Mouse (Mus musculus): Measurements from ENCODE around the gene Hsd17b3. TPM values are rescaled to one million over a fixed set of nuclear protein-coding genes. Genes with fewer than 3 reads are reported as not detected.

Hsd17b3 gene
- total RNA-seq, 2 experiments from 2014 or later: not detected

- peak; percentile 46 to 50 for DNase-seq
These were observed 68.1 kb downstream of the Hsd17b3 start for GRCm38 (mm10) chr13:64020902-64021311.

- no peak for DNase-seq
These were observed 70.4 kb downstream of the Hsd17b3 start for GRCm38 (mm10) chr13:64018586-64019141.

- peak; percentile 44 to 50 for DNase-seq
These were observed 73.0 kb downstream of the Hsd17b3 start for GRCm38 (mm10) chr13:64016048-64016447.

- no peak for DNase-seq
These were observed 77.9 kb downstream of the Hsd17b3 start for GRCm38 (mm10) chr13:64011157-64011556.

Other genes starting within 250 kb of the Hsd17b3 start
- gene Slc35d2, start 40.1 kb upstream of the Hsd17b3 start, total RNA-seq (2021): 1 to 10 TPM in 1 of 2 experiments, under 1 TPM in 1; 0.89 to 1.5 TPM
- gene Zfp367, start 64.0 kb upstream of the Hsd17b3 start, total RNA-seq (2021): 10 to 100 TPM; 20.8 to 21.2 TPM
- gene Habp4, start 72.6 kb upstream of the Hsd17b3 start, total RNA-seq (2021): 10 to 100 TPM; 47.8 to 49.4 TPM
- gene Cdc14b, start 186.1 kb upstream of the Hsd17b3 start, total RNA-seq (2021): 10 to 100 TPM in 1 of 2 experiments, 1 to 10 TPM in 1; 8.6 to 10.9 TPM
- gene Aaed1, start 223.5 kb upstream of the Hsd17b3 start, total RNA-seq (2021): 10 to 100 TPM; 57.7 to 58.6 TPM